Mouse (Mus musculus) spleen, postnatal 36 days (tissue): ENCODE results near the gene Elob.

ENCODE experiments used
- DNase-seq, 2 experiments: peaks; one replicate each; pipeline ENCODE4 v3.0.0; 2022; ENCODE audit warnings: low spot score in 2 of 2, mixed read lengths in 1 of 2

Gene Elob

DNA sequence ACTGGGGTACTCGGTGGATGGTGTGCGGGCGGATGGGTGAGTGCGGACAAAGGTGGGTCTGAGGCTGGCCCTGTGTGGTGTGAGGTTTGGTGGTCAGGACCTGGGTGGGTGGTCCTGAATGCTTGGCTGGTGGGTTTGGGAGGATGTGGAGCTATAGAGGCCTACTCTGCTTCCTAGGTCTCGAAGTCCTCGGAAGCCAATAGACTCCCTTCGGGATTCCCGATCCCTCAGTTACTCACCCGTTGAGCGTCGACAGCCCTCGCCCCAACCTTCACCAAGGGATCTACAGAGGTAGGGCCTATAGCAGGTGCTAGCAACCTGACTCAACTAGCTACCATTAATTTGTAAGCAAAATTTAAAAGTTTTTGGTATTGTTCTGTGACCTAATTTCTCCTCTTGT, 5.3 kb downstream of the Elob start:
- no peak for DNase-seq

GRCm38 (mm10) chr17:23823018-23823417, 5.9 kb downstream of the Elob start:
- no peak for DNase-seq

GRCm38 (mm10) chr17:23822094-23822493, 6.8 kb downstream of the Elob start:
- DNase-seq, result no peak

GRCm38 (mm10) chr17:23820731-23821130, 8.2 kb downstream of the Elob start:
- DNase-seq, result no peak

DNA sequence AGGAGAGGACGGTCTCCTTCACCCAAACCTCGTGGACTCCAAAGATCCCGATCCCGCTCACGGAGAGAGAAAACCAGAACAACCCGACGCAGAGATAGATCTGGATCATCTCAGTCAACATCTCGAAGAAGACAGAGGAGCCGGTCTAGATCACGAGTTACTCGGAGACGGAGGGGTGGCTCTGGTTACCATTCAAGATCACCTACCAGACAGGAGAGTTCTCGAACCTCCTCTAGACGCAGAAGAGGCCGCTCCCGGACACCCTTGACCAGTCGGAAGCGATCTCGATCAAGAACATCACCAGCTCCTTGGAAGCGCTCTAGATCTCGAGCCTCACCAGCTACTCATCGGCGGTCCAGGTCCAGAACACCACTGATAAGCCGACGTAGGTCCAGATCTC, 9.7 kb downstream of the Elob start:
- no peak for DNase-seq

DNA sequence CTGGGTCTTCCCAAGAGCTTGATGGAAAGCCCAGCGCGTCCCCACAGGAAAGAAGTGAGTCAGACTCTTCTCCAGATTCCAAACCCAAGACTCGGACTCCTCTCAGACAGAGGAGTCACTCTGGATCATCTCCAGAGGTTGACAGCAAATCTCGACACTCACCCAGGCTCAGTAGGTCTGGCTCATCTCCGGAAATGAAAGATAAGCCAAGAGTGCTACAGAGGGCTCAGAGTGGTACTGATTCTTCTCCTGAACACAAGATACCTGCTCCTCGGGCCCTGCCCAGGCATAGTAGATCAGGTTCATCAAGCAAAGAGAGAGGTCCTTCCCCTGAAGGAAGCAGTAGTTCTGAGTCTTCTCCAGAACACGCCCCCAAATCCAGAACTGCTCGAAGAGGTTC, 10.4 kb downstream of the Elob start:
- no peak for DNase-seq

DNA sequence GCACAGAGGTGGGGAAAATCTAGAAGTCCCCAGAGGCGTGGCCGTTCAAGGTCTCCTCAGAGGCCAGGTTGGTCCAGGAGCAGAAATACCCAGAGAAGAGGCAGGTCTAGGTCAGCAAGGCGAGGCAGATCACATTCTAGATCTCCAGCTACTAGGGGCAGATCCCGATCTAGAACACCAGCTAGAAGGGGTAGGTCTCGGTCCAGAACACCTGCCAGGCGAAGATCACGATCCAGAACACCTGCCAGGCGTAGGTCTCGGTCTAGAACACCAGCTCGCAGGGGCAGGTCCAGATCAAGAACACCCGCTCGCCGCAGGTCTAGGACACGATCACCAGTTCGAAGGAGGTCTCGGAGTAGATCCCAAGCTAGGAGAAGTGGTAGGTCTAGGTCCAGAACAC, 13.3 kb downstream of the Elob start:
- no peak for DNase-seq

DNA sequence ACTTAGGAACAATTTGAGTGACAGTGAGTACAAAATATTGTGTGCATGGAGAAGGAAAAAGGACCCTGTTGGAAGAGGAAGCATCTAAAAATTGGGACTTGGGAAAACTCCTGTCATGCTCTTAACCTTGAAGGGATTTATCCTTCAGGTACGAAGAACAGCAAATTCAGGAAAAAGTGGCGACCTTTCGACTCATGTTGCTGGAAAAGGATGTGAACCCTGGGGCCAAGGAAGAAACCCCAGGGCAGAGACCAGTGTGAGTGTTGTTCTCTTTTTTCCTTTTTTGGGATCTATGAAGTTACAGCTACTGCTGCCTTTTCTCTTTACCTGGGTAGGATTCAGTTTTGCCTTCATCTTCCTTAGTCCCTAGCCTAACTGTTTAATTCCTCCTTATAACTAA, 21.0 kb downstream of the Elob start:
- DNase-seq, result no peak

- no peak for DNase-seq
These were observed 22.1 kb downstream of the Elob start for GRCm38 (mm10) chr17:23806867-23807266.

DNA sequence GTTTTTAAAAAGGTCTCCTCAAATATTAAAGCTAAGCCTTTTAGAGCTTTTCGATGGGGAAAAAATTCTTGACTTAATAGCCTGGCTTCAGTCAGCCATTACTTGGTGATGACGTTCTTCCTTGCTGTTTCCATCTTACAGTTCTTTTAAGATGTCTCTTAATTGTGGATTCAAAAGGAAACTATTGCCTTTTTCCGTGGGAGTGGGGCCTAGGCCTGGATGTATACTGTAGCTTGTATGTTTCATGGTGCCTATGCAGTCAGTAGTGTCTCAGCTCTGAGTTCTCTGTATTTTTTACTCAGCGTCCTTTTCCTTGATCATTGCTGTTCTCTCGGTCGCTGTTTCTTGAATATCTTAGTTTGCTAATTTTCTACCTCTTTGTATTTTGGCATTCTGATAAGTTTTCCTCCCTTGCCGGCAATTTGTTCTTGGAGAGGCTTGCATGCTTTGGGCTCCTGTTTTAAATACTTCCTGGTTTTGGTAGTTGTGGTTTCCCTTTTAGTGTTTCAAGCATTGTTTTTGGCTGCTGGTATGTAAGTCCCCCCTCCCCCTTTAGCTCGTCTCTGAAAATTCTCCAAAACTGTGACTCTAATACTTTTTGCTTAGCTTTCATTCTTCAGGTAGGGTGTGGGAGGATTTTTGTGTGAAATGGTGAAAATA, 24.4 kb downstream of the Elob start:
- no peak for DNase-seq

GRCm38 (mm10) chr17:23803366-23804041, 25.4 kb downstream of the Elob start:
- DNase-seq, result peak; percentile 75 to 79

GRCm38 (mm10) chr17:23802746-23803365, 26.1 kb downstream of the Elob start:
- DNase-seq, result peak; percentile 98 to 99

- DNase-seq, result no peak
These were observed 27.3 kb downstream of the Elob start for GRCm38 (mm10) chr17:23801627-23802026.

DNA sequence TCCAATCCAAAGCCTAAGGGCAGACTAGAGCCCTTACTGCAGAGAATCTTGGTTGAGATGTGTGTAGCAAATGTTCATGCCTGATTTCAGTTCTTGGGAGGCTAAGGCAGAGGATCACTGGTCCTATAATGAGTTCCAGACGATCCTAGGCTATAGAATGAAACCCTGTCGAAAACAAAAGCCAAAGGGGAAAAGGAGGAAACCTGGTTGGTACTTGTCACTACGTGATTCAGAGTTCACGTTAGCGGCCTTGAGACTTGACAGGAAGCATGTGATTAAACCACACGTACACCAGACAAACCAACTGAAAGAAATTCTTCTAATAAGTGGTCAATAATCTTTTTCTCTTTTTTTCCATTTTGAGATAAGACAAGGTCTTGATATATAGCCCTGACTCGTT, 31.6 kb downstream of the Elob start:
- DNase-seq, result no peak

- DNase-seq, result no peak
These were observed 33.6 kb downstream of the Elob start for GRCm38 (mm10) chr17:23795323-23795722.

DNA sequence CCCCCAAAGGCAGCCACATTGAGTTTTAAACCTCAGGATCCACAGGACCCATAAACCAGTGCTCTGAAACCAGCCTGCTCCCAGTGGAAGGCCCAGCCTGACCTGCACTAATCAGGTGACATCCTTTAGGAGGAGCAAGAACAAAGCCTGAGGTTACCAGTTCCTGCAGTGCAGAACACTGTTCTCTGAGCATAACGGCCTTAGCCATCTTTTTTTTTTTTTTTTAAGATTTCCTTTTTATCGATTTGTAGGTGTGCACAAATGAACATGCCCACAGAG, 37.9 kb downstream of the Elob start:
- DNase-seq, result no peak

DNA sequence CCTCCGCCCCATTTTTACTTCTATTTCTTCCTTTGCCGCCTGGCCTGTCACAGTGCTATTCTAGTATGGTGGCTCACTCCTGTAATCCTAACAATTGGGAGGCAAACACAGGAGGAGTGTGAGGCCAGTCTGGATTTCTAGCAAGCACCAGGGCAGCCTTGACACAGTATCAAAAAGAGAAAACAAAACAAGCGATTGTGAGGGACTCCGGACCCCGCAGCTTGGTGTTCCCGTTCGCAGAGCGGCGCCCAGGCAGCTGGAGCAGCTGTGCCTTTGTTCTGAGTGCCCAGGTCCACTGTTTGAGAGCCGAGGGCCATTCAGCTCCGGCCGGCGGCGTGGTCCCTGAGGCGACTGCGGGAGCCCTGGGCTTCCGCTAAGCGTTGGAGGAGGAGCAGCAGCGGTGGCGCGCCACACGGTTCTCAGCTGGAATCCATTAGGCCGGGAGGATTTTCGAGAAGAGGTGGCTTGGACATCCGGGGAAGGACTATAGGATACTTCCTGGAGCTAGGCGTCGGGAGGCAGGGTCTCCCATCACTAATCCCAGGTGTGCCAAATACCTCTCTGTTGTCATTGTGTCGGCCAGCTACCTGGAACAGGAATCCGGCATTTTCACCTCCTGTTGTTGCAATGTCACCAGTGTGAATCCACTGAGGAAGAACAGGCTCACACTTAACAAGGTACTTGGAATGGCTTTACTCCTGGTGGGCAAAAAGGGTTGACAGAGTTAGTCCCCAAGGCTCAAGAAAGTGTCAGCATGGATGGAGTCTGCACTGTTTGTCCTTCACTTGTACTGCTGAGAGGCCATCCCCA, 38.5 kb downstream of the Elob start, which contains the start of gene Srrm2:
Gene Srrm2 (plus strand): TSS at position 264 of the 810 bp plus-strand sequence.
- peak in 1 of 2 experiments; percentile 33 for DNase-seq

DNA sequence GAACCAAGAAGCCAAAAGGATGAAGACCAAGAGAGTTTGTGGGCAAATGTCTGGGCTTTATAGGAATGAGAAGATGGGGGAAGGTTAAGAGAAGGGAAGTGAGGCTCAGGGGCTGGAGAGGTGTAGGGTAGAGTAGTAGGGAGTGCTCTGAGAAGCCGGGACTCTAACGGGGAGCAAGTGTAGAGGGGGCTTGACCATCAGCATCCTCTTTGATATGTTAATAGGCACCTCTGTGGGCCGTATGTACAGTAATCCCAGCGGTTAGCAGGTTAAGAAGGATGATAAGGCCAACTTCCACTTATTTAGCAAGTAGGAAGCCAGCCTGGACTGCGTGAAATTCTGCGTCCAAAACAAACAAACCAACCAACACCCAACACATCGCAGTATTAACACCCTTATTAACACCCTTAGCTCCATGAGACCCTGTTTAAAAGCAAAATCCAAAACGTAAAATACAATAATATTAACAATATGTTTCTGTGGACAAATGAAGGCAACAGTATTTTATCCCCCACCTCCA, 39.1 kb downstream of the Elob start:
- DNase-seq, result no peak

- no peak for DNase-seq
These were observed 40.0 kb downstream of the Elob start for GRCm38 (mm10) chr17:23788973-23789372.

- DNase-seq, result no peak
These were observed 42.4 kb downstream of the Elob start for GRCm38 (mm10) chr17:23786510-23786931.

DNA sequence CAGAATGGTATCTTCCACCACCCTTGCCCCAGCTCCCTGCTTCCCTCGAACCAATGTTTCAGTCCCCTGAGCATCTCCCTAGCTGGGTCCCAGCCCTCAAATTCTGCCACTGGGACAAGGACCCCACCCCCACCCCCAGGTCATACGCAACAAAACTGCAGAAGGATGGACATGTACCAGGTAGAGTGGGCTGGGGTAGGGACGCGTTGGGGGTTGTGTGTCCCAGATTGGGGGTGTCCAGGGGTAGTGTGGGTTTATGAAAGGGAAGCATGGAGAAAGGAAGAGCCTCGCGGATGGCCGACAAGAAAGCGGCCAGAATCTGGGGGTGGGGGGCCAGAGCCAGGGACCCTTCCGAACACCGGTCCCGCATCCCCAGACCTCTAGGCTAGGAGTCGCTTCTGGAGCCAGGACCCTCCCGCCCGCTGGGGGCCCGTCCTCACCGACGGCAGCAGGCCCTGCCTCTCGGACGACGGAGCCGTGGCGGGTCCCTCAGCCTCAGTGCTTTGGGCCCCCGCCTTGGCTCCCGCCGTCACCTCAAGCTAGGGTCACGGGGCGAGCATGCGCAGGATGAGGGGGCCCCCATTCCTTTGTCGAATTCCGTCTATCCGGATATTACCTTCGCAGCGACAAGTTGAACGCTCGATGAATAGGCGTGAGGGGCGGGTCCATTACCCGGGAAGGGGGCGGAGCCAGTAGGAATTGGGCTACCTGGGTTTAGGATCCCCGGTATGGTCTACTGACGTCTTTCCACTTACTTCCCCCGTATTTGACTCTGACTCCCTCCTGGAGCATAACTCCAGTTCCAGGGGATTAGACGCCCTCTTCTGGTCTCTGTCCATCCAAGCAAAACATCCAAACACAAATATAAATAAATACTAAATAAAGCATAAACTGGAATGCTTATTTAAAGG, 43.1 kb downstream of the Elob start, which contains the start of gene Flywch2:
Gene Flywch2 (minus strand): TSS at position 521 of the 911 bp plus-strand sequence.
- DNase-seq, result peak; percentile 44 to 61
